Mouse (Mus musculus): Measurements from ENCODE around the gene Pank1.

Pank1 gene

GRCm38 (mm10) chr19:34878603-34879541 lies at the start of gene Pank1:
Gene Pank1, minus strand, starts transcription at chr19:34879455.
- in situ Hi-C loops (cut with MboI) = loop anchor here (5.0 kb wide), 1 partner anchor 37 kb away; no protein-coding TSS in a partner anchor

GRCm38 (mm10) chr19:34922603-34922963 lies 43.3 kb upstream of the Pank1 start:
- in situ Hi-C loops (cut with MboI) = no loop called here

DNA sequence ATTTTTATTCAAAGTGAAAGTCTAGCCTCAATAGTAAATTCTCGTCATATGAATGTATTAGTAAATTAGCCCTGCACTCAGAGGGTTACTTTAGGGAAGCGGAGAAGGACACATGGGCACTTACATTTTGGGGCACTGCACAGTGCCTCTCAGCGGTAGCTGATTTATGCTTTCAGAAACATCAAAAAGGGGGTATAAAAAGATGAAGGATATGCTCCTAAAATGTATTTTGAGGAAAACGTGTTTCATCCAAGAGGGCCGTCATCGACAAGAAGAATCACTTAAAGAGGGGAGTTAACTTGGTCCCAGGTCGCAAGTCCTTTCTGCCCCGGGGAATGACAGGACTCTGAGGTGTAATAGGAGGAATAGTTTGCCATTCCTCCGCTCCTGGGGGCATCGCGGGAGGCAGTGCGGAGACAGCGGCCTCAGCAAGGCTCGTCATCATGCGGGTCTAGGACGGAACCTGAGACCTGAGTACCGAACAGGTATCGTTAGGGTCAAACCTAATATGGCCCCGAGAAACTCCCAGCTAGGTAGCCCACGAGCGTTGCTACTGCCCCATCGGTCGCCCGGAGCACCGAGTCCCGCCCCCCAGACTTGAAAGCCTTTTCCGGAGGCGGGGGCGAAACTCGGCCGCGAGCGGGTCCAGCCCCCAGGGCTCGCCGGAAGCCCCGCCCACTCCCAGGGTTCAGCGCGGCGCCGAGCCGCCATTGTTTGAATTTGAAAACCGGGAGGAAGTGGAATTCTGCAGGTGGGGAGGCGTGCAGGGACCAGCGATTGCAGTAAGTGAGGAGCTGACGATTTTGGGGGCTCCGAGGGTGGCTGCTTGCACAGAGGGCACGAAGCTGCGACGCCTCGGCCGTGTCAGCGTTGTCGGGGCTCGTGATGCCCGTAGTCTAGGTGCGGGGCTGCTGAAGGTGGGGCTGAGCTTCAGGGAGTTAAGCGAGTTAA lies 42.7 kb upstream of the Pank1 start, which contains the start of gene Kif20b:
Kif20b (plus strand) TSS at position 710 of the 951 bp plus-strand sequence.
- in situ Hi-C loops (cut with MboI) = no loop called here

GRCm38 (mm10) chr19:34921253-34921651 lies 42.0 kb upstream of the Pank1 start:
- in situ Hi-C loops (cut with MboI) = no loop called here

GRCm38 (mm10) chr19:34920531-34920930 lies 41.3 kb upstream of the Pank1 start:
- in situ Hi-C loops (cut with MboI) = no loop called here

DNA sequence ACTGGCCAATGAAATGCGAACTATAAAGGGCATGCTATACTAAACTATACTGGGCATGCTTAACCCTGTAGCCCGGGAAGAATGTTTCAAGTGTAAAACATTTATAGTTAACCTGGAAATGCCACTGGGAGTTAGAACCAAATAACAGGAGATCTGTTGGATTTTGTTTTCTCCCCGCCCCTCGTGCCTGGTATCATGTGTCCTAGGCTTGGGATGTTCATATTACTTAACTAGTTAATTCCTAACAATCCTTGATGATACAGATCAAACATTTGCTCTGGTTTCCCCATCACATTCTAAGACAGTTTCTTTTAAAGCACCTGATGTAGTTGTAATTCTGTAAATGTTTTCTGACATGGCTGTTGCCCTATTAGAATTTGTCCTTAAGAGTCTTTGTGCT lies 40.8 kb upstream of the Pank1 start:
- in situ Hi-C loops (cut with MboI) = no loop called here

GRCm38 (mm10) chr19:34912366-34912765 lies 33.1 kb upstream of the Pank1 start:
- in situ Hi-C loops (cut with MboI) = no loop called here

- in situ Hi-C loops (cut with MboI) = no loop called here
Measured at GRCm38 (mm10) chr19:34906772-34907171, 27.5 kb upstream of the Pank1 start.

GRCm38 (mm10) chr19:34905424-34905823 lies 26.2 kb upstream of the Pank1 start:
- in situ Hi-C loops (cut with MboI) = no loop called here

- in situ Hi-C loops (cut with MboI) = no loop called here
Measured at GRCm38 (mm10) chr19:34904032-34904431, 24.8 kb upstream of the Pank1 start.

GRCm38 (mm10) chr19:34901735-34902134 lies 22.5 kb upstream of the Pank1 start:
- in situ Hi-C loops (cut with MboI) = no loop called here

DNA sequence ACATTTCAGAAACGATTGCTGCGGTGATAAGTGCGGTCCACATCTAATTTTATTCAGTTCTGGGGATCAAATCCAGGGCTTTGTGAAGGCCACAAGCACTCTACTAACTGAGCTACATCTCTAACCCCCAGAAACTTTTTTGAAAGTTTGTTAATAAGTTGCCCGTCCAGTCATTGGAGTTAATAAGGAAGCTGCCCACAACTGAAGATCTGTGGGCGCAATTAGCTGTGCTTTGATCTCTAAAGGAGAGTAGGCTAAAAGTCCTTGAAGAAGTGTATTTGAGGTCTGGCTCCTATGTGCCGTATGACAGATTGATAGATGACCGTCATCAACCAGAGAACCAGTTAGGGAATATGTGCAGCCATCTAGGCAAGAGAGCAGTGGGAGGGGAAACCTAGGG lies 22.0 kb upstream of the Pank1 start:
- in situ Hi-C loops (cut with MboI) = no loop called here

DNA sequence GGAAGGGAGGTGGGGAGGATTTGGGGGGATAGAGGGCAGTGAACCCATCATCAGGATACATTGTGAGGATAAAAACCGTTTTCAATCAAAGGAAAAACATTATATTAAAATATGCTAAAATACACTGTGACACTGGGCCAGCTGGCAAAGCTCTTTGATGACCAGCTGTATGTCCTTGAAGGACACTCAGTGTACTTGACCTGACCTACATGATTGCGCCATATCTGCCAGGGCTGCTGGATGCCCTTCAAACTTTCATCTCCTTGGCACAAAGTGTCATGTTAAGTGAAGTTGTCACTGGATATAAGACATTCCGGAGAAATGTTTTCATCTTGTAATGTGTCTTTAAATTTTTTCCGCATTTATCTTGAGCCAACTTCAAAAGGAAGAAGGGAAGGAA lies 19.7 kb upstream of the Pank1 start:
- in situ Hi-C loops (cut with MboI) = no loop called here

- in situ Hi-C loops (cut with MboI) = no loop called here
Measured at GRCm38 (mm10) chr19:34897082-34897965, 18.1 kb upstream of the Pank1 start.

DNA sequence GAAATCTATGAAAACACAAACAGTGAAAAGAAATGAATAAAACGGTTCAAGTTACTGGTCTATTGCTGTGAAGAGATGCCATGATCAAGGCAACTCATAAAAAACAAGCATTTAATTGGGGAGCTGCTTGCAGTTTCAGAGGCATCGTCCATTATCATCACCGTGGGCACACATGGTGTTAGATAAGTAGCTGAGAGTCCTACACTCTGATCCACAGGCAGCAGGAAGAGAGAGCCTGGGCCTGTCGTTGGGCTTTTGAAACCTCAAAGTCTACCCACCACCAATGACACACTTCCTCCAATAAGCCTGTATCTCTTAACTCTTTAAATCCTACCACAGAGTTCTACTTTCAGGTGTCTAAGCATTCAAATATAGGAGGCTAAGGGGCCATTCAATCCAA lies 15.8 kb upstream of the Pank1 start:
- in situ Hi-C loops (cut with MboI) = no loop called here

- in situ Hi-C loops (cut with MboI) = no loop called here
Measured at GRCm38 (mm10) chr19:34891590-34891989, 12.3 kb upstream of the Pank1 start.

DNA sequence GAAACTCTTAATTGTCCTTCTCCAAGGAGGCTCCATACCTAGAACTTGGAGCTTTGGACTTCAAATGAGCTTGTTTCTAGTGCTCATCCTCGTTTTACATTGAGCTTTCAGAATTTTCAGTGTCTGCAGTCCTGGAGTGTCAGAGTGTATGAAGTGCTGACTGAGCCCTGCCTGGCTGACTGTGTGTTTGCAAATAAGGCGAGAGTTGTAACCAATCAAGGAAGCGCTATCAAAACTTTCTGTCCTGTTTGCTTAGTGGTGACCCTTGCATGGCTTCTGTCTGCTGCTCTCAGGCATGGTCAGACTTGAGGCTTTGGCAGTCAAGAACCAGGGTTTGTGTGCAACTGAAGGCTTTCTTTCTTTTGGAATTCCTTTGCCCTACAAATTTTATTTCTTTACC lies 11.7 kb upstream of the Pank1 start:
- in situ Hi-C loops (cut with MboI) = no loop called here

DNA sequence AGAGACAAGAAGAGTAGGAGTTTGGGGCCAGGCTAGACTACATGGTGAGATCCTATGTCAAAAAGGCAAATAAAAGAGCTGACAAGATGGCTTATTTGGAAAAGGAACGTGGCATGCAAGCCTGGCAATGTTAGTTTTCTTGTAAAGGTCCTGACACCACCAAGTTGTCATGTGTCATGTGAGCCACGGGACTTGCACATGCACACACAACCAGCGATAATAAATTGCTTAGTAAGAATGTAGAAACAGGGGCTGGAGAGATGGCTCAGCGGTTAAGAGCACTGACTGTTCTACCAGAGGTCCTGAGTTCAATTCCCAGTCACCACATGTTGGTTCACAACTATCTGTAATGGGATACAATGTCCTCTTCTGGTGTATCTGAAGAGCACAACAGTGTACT lies 7.1 kb upstream of the Pank1 start:
- in situ Hi-C loops (cut with MboI) = no loop called here

DNA sequence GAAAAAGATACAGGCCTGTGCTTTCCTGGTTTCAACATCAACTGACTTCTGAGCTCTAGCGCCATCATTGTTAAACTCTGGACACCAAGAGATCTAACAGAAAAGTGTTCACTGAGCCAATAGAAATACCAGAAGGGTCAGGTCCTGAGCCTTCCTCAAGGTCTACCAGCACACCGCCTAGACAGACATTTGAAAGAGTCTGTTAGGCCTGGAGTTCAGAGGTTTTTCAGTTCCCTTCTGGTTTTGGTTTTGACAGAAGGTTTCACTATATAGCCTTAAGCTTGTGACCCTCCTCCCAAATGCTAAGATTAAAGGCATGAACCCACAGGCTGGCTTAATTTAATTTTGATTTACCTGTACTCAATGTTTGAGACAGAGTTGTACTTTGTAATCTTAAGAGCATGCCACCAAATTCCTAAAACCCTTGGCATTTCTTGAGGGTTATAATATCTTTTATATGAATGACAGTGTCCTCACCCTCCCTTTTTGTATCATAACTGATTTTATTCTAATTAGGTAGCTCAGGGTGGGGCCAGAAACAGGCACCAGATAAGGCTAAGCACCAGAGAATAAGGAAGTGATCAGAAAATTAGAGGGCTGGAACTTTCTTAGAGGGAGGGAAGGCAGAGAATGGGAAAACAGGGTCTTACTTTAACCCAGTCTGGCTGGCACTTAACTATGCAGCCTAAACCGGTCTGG lies 4.4 kb upstream of the Pank1 start:
- in situ Hi-C loops (cut with MboI) = no loop called here

DNA sequence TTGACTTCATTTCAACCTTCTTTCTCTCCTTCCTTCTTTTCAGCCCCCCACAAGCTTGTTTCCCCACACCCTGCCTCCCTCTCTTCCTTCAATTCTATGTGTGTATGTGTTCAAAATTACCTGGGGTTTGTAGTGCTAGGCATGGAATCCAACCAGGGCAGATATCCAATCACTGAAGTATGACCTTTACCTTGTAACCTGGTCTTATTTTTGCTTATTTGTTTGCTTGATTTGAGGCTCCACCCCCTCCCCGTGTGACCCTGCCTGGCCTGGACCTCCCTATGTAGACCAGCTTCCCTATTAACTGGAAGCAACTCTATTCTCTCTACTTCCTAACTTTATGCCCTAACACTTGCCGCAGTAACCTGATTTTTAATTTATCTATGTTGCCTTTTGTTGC lies 3.2 kb upstream of the Pank1 start:
- in situ Hi-C loops (cut with MboI) = no loop called here

DNA sequence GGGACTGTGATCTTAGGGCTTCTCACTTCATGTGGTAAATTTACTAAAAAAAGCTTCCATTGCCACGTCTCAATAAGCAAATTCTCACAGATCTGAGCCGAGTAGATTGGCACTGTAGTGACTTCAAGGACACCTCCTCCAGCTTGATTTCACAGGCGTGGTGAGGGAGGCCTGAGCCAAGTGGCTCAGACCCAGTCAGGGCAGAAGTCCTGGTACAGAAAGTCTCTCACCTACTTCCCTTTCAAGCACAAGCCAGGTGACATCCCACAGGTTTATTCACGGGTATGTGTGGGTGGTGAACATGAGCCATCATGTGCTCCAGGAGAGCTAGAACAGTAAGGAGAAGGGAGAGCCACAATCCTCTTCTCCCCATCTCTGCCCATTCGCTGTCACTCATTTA lies 1.9 kb upstream of the Pank1 start:
- in situ Hi-C loops (cut with MboI) = no loop called here

All from mature B cell (primary cell).